Mouse (Mus musculus) kidney, adult 2 months (tissue): ENCODE measurements around the gene Gli2.

Source experiments
- CTCF ChIP-seq: fragments of 200-500 bp; conservative IDR thresholded peaks from 2 replicates; pipeline ENCODE4 v1.5.1; 2011; ENCODE audit warnings: low read depth, mild to moderate bottlenecking, control low read depth, low read length, moderate library complexity, mixed read lengths; ENCODE audit not compliant: insufficient read depth, insufficient read length
- POLR2A ChIP-seq: fragments of 200-500 bp; IDR thresholded peaks from one replicate; pipeline ENCODE4 v1.6.1; 2011; ENCODE audit warnings: low read depth, low read length, control low read depth

DNA sequence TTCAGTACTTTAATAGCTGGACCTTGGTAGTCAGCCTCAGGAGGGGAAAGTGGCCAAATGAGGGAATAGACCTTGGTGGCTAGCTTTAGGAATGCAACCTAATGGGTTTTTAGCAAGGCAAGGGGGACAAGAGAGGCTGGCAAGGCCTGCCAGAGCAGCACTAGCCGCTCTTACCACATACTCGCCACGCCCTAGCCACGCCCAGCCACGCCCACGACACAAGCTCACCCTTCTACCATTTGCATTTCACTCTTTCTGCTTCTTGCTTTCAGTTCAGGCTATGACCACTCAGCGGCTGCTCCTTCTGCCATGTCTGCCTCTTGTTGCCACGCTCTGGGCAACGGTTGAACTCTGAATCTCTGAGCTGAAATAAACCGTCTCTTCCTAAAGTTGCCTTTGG, 32.4 kb upstream of the Gli2 start:
- no peak for TF ChIP-seq CTCF
- no peak for TF ChIP-seq POLR2A
